Mouse (Mus musculus) lung, postnatal 10 days (tissue): ENCODE results near the gene Cflar.
"Not testable (repeated sequence)": the region's sequence is repeated elsewhere in the genome, so short reads cannot be mapped to it uniquely, and the experiment has no call there.

Experiments
- DNase-seq: peaks from one replicate; pipeline ENCODE4 v3.0.0; 2021

Gene Cflar

DNA sequence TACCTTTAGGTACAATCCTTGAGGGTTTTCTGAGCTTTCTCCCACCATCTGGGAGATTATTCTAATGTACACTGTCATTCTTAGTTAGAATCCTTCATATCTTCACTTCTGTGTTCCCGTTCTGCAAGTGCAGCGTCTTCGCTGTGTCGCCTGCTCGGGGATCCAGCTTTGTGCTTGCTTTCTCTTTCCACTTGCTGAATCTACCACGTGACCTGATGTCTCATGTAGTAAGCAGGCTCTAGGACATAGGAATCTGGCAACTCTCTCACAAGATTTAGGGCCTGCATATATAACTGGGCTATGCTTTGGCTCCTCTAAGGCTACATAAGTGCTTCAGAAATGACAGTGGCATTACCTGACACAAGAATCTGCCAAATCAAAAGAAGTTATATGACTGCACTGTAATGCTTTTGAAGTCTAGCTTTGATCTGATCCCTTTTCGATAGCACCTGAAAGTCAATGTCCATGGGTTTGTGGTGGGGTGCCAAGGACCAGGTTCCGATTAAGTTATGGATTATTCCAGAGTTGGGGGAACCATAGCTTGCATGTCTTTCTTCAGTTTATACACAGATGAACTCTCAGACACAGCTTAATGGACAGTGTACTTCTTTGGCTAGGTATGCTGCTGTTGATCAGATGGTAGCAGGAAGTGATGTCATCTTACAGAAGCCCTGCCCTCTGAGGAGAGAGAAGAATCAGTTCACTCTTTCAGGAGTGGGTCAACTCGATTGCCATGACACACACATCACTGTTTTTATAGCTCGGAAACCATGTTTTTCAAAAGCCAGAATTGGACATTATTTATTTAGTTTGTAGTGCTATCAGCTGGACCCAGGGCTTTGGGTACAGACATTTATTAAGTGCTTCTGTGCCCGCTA, 23.0 kb downstream of the Cflar start:
- no peak for DNase-seq

DNA sequence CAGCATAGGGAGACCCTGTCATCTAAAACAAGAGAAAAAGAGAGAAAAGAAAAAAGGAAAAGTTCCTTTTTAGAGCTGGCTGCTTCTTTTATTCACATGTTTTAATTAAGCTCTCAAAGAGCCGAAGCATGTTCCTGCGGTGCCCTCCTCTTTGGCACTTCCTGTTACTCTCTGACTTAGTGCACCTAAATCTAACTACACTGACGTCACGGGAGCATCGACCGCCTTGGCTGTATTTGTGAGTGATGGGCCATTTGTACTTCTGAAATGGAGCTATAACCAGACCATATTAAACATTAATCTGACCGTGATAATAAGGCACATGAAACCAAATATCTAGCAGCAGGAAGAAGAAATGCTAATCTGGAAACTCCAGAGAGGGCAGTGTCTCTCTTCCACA, 24.7 kb downstream of the Cflar start:
- no peak for DNase-seq

DNA sequence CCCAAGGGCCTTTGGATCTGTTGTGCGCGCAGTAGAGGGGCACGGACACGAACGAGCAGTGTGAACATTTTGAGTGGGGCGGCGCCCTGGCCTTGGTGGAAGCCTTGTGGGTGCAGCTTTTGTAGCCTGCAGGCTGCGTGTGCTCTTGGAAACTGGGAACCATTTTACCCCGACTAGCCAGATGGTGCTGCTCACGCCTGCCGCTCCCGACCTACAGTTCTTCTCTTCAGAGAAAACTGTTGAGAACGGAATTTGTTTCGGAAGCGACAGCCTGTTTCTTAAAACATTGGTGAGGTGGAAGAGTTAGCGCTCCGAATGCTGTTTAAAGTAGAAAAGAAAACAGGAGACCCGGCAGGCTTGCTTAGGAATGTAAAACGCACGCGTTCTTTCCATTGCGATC, 25.7 kb downstream of the Cflar start:
- DNase-seq, result no peak

DNA sequence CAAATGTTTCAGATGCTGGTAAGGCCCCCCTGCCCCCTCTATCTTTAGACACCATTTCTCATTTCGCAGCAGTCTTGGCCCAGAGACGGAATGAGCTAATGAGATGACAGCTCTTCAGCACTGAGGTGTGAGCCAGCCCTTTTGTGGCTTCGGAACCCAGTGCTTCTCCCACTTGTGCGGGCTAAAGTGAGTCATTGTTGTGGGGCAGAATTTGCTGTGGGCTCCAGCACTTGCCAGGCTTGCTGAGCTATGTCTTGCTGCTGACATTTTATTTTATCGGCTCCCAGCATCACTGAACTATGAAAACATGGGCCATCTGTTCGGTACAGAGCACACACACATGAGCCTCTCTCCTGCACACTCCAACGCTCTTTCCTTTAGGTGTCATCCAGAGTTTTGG, 28.2 kb downstream of the Cflar start:
- DNase-seq, result no peak

DNA sequence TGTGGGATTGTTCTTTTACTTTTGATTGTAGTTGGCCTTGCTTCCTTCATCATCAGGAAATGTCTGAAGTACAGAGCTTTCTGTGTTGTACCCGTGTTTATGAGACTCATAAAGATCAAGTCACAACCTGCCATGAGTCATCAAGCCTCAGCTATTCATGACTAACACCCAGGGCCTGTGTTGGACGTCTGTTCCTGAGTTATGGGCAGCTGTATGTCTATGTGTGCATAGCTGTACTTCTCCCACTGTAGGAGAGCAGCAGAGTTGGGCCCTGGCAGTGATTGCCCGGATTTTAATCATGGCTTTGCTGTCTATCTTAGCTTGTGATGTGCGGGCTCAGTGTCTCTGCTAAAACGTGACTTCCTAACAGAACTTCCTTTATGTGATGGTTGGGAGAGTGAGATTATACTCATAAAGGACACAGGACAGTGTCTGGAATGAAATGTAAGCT, 31.3 kb downstream of the Cflar start:
- no peak for DNase-seq

DNA sequence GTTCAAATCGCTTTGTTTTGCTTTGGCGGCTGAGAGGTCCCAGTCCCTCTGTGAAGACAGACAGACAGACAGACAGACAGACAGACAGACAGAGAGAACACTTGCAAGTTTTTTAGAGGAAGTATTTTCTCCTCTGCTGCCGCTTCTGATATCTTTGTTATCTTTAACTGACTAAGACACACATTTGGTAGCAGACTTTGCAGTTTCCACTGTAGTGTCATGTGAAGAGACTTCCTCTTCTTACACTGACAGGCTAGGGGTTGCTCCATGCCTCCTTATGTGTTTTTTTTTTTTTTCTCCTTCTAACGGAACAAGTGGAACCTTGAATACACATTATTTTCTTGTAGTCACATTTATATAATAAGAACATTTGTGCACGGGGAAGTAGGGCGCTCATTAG, 31.9 kb downstream of the Cflar start:
- no peak for DNase-seq

DNA sequence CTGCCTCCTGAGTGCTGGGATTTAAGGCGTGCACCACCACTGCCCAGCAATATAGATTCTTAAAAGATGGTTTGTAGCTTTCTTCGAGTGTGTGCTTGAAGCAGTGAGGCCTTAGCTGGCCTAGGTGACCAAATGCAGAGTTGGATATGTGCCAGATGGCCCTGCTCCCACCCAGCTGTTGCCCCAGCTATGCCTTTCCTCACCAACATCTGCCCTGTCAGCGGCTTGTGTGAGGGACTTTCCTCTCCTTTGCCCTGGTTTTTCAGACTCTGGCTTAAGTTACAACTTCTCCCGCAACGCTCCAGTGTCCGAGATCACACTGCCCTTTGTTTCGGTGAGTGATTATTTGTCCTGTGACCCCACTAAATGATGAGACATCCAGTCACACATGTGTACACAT, 33.3 kb downstream of the Cflar start:
- peak; percentile 68 for DNase-seq

DNA sequence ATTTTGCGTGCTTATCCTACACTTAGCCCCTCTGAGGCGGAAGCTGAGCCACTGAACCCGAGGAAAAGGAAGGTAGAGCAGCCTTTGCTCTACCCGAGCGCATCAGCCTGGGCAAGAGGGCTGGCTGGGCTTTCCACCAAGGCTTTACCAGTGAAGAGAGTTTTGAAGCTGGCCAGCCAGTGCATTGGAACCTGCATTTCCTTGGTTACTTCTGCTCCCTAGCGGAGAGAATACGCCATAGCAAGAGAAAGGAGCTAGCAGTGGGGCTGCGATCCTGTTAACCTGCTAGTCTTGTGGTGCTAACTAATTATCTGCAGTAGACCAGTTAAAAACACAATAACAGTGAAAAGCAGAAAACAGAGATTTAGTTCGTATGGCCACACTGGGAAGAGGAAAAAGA, 35.6 kb downstream of the Cflar start:
- peak; percentile 57 for DNase-seq

DNA sequence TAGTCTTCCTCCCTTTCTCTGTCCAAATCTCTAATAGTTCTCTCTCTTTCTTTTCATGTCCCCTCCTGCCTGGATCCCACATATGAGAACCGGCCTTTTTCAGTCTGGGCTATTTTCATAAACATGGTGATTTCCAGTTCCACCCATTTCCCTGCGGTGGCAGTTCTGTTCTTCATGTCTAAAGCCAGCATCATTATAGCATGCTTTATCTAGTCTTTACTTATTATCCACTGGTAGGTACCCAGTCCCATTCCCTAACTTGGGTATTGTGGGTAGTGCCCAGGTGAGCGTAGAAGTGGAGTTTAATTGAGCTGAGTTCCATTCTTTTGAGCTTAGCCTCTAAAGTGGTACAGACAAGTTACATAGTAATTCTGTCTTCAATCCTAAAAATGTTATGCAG, 48.1 kb downstream of the Cflar start:
- DNase-seq, result no peak

DNA sequence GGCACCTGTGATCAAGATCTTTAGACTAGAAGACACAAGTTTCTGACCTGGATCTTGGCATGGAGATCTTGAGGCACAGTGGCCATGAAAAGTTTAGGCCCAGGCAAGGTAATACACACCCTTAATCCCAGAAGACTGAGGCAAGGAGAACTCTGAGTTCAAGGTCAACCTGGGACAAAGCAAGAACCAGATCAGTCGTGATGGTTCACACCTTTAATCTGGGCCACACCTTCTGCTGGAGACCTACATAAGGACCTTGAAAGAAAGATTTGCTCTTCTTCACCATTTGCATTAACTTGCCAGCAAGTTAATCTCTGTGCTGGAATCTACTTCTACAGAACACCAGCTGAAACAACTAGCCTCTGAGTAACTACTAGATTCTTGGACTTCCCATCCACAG, 49.3 kb downstream of the Cflar start:
- DNase-seq, result no peak

DNA sequence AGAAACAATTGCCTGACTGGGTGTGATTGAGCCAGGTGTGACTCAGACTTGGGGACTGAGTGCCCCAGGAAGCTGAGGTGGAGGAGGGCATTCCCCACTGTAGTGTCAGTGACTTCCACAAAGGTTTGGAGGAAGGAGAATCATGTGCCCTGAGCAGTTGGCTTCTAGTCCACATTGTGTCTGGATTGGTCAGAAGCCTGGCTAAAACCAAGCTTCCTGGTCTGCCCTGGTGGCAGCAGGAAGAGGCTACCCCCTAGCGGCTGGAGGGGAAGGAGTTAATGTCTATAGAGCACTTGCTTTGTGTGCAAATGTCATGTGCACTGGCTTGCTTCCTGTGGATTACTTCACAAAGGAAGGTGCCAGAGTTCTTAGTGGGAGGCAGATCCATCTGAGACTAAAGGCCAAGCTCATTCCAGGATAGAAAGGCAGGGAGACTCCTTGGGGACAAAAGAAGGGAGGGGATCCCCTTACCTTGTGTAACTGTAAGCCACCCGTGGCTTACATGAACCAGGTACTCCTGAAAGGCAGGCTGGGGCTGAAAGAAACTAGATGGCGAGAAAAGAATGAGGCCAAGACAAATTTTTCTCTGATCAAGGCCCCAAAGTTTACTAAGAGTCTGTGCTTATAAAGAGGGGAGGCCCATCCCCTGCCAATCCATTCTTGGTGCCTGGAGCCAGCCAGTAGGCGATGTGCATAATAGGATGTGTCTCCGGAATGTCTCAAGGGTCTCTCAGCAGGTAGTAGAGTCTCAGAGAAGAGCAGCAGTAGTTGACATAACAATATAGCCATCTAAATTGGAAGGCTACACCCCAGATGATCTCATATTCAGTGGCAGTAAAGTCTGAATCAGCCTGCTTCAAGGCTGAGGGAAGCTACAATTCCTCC, 50.3 kb downstream of the Cflar start:
- DNase-seq, result peak; percentile 64

DNA sequence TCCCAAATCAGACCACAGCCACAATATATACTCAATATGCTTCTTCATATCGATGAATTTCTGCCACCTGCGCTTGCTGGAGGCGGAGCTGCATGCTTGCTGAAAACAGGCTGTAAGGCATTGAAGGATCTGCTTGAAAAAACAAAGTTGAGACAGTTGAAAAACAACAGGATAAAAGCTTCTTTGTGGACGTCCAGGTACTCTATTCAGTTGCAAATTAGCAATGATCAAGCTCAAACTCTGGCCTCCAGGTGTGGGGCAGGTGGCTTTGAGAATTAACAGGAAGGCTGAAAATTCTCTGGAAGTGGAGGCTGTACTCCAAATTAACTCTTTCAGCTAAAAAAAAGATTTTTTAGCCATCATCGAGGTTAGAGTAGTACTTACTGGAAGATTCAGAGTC, 51.3 kb downstream of the Cflar start:
- DNase-seq, result no peak

DNA sequence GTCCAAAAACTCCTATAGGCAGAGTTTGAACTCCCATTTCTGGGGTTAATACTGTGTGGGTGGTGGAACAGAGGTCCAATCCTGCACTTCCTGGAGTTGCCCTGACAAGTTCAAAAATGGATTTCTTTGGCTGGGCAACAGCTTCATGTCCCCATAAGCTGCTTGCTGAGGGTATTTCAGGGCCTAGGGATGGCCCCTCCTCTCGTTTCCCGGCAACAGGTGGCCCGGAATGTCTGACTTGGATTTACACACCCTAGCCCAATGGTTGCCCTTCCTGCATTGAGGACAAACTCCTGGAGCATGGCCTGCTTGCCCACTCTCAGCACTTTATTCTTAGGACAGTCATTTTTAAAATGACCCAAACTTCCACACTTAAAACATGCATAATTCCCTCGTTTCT, 55.1 kb downstream of the Cflar start:
- not testable (repeated sequence) for DNase-seq

DNA sequence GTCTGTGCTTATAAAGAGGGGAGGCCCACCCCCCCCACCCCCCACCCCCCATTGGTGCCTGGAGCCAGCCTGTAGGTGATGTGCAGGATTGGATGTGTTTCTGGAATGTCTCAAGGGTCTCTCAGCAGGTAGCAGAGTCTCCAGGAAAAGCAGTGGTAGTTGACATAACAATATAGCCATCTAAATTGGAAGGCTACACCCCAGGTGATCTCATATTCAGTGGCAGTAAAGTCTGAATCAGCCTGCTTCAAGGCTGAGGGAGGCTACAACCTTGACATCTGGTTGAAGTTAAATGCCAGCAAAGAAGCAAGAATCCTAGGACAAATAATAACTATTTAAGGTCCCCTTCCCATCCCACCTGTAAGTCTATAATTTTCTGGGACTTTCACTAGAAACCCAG, 57.8 kb downstream of the Cflar start:
- DNase-seq, result no peak

DNA sequence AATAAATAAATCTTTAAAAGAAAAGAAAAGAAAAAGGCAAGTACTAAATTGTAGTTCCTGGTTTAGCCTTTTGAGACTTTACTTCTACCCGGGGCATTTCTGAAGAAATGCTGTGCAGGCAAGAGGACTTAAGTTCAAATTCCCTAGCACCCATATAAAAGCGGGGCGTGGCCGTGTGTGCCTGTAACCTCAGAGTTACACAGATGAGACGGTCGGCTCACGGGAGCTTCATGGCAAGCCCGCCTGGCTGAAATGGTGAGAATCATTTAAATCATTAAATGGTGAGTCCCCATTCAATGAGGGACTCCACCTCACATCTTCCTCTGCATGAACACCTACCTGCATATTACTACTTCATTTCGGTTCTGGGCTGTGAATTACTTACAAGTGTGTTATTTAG, 58.4 kb downstream of the Cflar start:
- DNase-seq, result no peak

DNA sequence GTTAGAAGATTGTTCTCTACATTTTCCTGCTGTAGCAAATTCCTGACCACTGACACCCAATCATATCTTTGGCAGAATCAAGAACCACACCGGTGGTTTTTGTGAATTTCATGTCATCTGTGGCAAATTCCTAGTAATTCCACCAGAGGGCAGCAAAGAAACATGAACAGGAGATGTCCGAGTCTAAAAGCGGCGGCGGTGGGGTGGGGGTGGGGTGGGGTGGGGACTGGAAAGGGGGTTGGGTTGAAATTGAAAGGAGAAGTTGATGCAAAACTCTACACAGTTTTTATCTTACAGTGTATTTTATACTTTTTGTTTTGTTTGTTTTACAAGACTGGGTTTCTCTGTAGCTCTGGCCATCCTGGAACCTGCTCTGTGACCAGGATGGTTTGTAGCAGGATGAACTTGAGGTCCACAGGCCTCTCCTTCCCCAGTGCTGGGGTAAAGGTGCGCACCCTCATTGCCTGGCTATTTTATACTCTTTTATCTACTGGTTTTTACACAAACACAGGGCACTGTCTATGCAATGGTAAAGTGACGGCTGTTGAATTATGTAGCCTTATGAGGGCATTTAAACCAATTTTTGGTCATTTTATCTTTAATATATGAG, 58.9 kb downstream of the Cflar start:
- DNase-seq, result peak; percentile 74

DNA sequence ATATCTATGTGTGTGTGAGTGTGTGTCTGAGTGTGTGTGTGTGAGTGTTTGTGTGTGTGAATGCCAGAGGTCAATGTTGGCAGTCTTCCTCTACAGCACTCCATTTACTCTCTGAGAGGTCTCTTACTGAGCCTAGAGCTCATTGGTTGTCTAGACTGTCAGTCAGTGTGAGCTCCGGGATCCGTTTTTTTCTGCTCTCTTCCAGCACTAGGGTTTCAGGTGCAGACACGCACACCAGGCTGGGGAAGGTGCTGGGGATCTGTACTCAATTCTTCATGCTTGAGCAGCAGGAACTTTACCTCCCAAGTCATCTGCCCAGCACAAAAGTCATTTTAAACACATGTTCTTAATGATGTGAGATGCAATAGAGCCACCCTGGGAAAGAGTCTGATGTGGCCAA, 60.8 kb downstream of the Cflar start:
- peak; percentile 15 for DNase-seq

DNA sequence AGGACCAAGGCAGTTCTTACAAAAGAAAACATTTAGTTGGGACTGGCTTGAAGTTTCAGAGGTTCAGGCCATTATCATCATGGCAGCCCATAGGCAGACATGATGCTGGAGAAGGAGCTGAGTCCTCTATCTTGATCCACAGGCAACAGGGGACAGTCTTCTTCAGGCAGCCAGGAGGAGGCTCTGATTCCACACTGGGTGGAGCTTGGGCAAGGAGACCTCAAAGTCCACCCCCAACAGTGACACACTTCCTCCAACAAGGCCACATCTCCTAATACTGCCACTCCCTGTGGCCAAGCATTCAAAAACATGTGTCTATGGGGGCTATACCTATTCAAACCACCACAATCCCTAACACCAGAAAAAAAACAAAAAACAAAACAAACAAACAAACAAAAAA, 62.0 kb downstream of the Cflar start:
- peak; percentile 25 for DNase-seq

DNA sequence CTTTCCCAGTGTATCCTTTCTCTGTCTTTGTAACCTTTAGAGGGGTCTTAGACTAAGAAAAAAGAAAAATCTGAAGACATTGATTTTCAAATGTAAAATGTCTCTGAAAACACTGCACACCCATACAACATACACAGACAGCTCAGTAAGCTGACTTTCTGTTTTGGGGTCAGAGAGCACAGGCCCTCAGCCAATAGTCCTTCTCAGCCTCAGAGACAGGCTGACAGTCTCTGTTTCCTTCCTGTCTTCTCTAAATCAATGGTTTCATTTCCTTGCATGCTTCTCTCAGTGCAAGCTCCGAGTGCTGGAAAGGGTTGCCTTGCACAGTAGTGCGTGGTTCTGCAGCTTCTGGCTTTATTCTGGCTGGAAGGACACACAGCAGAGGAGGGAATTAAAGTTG, 62.6 kb downstream of the Cflar start:
- DNase-seq, result no peak

DNA sequence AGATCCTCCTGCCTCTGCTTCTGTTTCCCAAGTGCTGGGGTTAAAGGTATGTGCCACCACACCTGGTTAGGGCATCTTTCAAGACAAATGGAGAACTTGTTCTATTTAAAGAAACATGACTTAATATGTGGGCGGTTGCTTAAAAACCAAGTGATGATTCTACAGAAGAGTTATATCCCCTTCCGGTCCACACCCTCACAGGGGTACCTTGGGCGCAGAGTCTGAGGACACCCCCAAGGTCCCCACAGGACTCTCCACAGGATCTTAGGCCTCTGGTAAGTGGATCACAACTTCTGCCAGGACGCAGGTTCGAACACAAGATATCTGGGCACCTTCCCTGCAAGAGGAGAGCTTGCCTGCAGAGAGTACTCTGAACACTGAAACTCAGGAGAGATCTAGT, 64.1 kb downstream of the Cflar start:
- no peak for DNase-seq

DNA sequence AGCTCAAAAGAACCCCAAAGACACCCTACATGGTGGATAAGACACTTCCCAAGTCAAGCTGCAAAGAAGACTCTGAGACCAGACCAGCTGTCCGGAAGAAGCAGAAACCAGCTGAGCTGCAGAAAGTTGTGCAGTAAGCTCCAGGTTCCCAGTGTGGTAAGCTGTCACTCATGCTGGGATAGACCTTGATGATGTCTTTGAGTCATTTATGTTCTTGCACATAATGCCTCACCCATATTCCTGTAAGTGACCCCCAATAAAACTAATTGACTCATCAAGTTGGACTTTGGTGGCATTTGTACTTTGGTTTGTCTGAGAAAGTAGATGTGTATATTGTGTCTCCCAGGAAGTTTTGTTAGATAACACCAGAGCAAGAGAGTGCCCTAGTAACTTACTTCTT, 66.3 kb downstream of the Cflar start:
- DNase-seq, result no peak

DNA sequence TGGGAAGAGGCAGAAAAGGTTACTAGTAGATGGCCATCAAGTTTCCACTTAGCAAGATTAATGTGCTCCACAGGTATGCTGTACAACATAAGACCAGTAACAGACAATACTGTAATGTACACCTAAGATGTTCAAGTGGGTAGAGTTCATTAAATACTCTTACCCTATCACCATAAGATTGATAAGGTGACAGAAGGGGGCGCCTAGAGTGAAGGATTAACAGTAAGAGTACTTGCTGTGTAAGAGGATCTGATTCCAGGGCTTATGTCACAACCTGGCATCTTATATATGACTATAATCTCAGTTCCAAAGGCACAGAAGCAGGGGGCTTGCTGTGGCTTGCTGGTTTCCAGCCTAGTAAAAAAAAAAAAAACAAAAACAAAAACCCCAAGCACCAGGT, 66.9 kb downstream of the Cflar start:
- DNase-seq, result no peak

DNA sequence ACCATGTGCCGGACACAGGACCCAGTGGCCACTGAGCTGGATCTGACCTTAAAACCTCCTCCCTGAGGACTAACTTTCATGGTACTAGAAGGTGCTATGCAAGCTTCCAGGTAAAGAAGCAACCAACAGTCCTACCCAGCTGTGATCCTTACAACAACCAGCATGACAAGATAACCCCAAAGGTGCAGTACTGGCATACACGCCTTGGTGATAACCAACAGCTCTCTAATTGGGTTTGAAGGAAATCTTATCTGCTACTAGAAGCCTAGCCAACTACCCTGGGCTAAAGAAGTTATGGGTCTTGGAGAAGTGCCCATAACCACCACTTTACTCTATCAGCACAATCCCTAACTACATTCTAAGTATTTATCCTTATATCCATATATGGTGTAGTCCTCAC, 75.0 kb downstream of the Cflar start:
- DNase-seq, result no peak

DNA sequence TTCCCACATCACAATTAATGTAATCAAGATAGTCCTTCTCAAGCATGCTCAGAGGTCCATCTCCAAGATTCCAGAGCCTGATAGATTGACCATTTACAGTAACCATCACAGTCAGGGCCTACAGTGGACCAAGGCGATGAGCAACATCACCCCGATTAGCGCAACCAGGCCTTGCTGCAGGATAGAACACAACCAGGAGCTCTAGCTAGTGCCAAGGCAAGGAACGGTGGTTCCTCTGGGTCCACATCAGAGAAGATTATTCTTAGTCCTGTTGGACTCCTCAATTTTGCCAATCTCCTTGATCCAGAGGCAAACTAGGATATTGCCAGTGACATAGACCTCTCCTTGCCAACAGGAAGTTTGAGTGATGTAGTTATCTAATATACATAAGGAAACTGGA, 77.1 kb downstream of the Cflar start:
- no peak for DNase-seq
